Mouse (Mus musculus) central nervous system, embryonic 11.5 days (tissue): ENCODE measurements around the gene Dynll1. TPM values are rescaled to one million over a fixed set of nuclear protein-coding genes. Genes with fewer than 3 reads are reported as not detected.

Experiments
- polyA plus RNA-seq: library from polyadenylated mRNA; depleted of rRNA; stranded (reverse); fragments of >200 nt; gene quantifications from 2 replicates; pipeline ENCODE4 v1.2.3, GENCODE M21; 2012; rRNA removed

Dynll1 gene
- 765 and 1,078 TPM in 2 replicates for polyA plus RNA-seq

GRCm38 (mm10) chr5:115300792-115301614, at the start of gene Dynll1:
Gene Dynll1 (minus strand): TSS chr5:115300999.

GRCm38 (mm10) chr5:115348546-115349224, 47.9 kb upstream of the Dynll1 start, which contains the start of gene Cox6a1:
Gene Cox6a1 (minus strand): TSS chr5:115348981.

GRCm38 (mm10) chr5:115340577-115341313, 39.9 kb upstream of the Dynll1 start, which contains the start of the genes Gatc and Triap1:
Gene Gatc (minus strand): TSS chr5:115341178.
Gene Triap1 (plus strand): TSS chr5:115341225.

GRCm38 (mm10) chr5:115326875-115327609, 26.2 kb upstream of the Dynll1 start, which contains the start of gene Srsf9:
Gene Srsf9 (plus strand): TSS chr5:115327177.

GRCm38 (mm10) chr5:115279226-115280049, 21.4 kb downstream of the Dynll1 start, which contains the start of gene Coq5:
Gene Coq5 (plus strand): TSS chr5:115279666.

GRCm38 (mm10) chr5:115272812-115273548, 27.8 kb downstream of the Dynll1 start, which contains the start of gene Rnf10:
Gene Rnf10 (minus strand): TSS chr5:115272898.

Other genes with a start within 250 kb of the Dynll1 start
- gene Gm10401, start 202.7 kb downstream of the Dynll1 start, polyA plus RNA-seq = 0.62 TPM in 1 of 2 replicates, not detected in the other
- 35.8 and 47.9 TPM in 2 replicates for gene Acads, start 181.7 kb downstream of the Dynll1 start, polyA plus RNA-seq
- gene Unc119b, start 166.0 kb downstream of the Dynll1 start, polyA plus RNA-seq = 57.8 and 68.3 TPM in 2 replicates
- gene Mlec, start 142.8 kb downstream of the Dynll1 start, polyA plus RNA-seq = 140 and 222 TPM in 2 replicates
- gene Cabp1, start 106.6 kb downstream of the Dynll1 start, polyA plus RNA-seq = 10.5 and 12.7 TPM in 2 replicates
- 50.2 and 81.4 TPM in 2 replicates for gene Pop5, start 65.2 kb downstream of the Dynll1 start, polyA plus RNA-seq
- gene Rnf10, start 28.1 kb downstream of the Dynll1 start, polyA plus RNA-seq = 162 and 230 TPM in 2 replicates
- gene Coq5, start 21.3 kb downstream of the Dynll1 start, polyA plus RNA-seq = 21.4 and 25.2 TPM in 2 replicates
- 179 and 226 TPM in 2 replicates for gene Srsf9, start 26.2 kb upstream of the Dynll1 start, polyA plus RNA-seq
- 21.5 and 27.9 TPM in 2 replicates for gene Gatc, start 40.2 kb upstream of the Dynll1 start, polyA plus RNA-seq
- 31.4 and 31.6 TPM in 2 replicates for gene Triap1, start 40.2 kb upstream of the Dynll1 start, polyA plus RNA-seq
- 811 and 1,449 TPM in 2 replicates for gene Cox6a1, start 48.0 kb upstream of the Dynll1 start, polyA plus RNA-seq
- 280 and 494 TPM in 2 replicates for gene Msi1, start 128.6 kb upstream of the Dynll1 start, polyA plus RNA-seq
- not detected in 2 replicates for gene Pla2g1b, start 165.3 kb upstream of the Dynll1 start, polyA plus RNA-seq
- gene Sirt4, start 183.7 kb upstream of the Dynll1 start, polyA plus RNA-seq = 41.7 and 58.3 TPM in 2 replicates
- gene Pxn, start 205.7 kb upstream of the Dynll1 start, polyA plus RNA-seq = 35.1 and 46.8 TPM in 2 replicates